Mouse (Mus musculus): Measurements from ENCODE around the gene 6330409D20Rik. TPM values are rescaled to one million over a fixed set of nuclear protein-coding genes. Genes with fewer than 3 reads are reported as not detected.

The 6330409D20Rik gene
- polyA plus RNA-seq, 1 experiment from 2014 or later: 0.33 TPM

- no peaks in the 10 kb centered on the region for H3K9me3 ChIP-seq (ENCODE audit: control insufficient read depth, low read length)
- no peak overlapping the region for H3K27ac ChIP-seq (replicated peaks; ENCODE audit: low read depth, low read length)
- DNase-seq (ENCODE audit: low spot score) (no peak), ATAC-seq (ENCODE audit: low read depth) (no peak)
- 85% methylated on average over 14 of the region's 14 CpGs for WGBS
- no peak overlapping the region for H3K9ac ChIP-seq (ENCODE audit: low read depth, low read length)
- H3K4me2 ChIP-seq (ENCODE audit: low read depth, low read length): no peak overlapping the region
- no peaks in the 10 kb centered on the region for H3K4me1 ChIP-seq (ENCODE audit: control insufficient read depth, insufficient read depth, low read length)
- H3K27me3 ChIP-seq (replicated peaks; ENCODE audit: control insufficient read depth, insufficient read depth, low read length): no peaks in the 10 kb centered on the region
- H3K36me3 ChIP-seq (ENCODE audit: control insufficient read depth, insufficient read depth, low read length): peaks cover 27% of the 10 kb centered on the region
- no peak overlapping the region for H3K4me3 ChIP-seq (ENCODE audit: low read depth, low read length)
Observed at GRCm38 (mm10) chr2:32761361-32761760, 20.5 kb upstream of the 6330409D20Rik start.

- Histone ChIP-seq H3K36me3 (ENCODE audit: control insufficient read depth, insufficient read depth, low read length) (peaks cover 36% of the 10 kb centered on the region), H3K4me2 (ENCODE audit: low read depth, low read length) (no peak overlapping the region), H3K27ac (replicated peaks; ENCODE audit: low read depth, low read length) (no peak overlapping the region), H3K9ac (ENCODE audit: low read depth, low read length) (no peak overlapping the region), H3K4me1 (ENCODE audit: control insufficient read depth, insufficient read depth, low read length) (no peaks in the 10 kb centered on the region), H3K9me3 (ENCODE audit: control insufficient read depth, low read length) (no peaks in the 10 kb centered on the region), H3K27me3 (replicated peaks; ENCODE audit: control insufficient read depth, insufficient read depth, low read length) (no peaks in the 10 kb centered on the region), H3K4me3 (ENCODE audit: low read depth, low read length) (no peak overlapping the region)
- 92% methylated on average over 2 of the region's 2 CpGs for WGBS
- no peak for ATAC-seq (ENCODE audit: low read depth)
- no peak for DNase-seq (ENCODE audit: low spot score)
Observed at GRCm38 (mm10) chr2:32759001-32759400, 18.2 kb upstream of the 6330409D20Rik start.

GRCm38 (mm10) chr2:32758503-32758902 is 17.7 kb upstream of the 6330409D20Rik start:
- ATAC-seq (ENCODE audit: low read depth): no peak
- 70% methylated on average over 8 of the region's 8 CpGs for WGBS
- no peak overlapping the region; the same call in 1 of the 2 replicates for H3K4me2 ChIP-seq (ENCODE audit: low read depth, low read length)
- H3K4me1 ChIP-seq (ENCODE audit: control insufficient read depth, insufficient read depth, low read length): no peaks in the 10 kb centered on the region
- DNase-seq (ENCODE audit: low spot score): no peak
- H3K9me3 ChIP-seq (ENCODE audit: control insufficient read depth, low read length): no peaks in the 10 kb centered on the region
- H3K27ac ChIP-seq (replicated peaks; ENCODE audit: low read depth, low read length): no peak overlapping the region
- H3K36me3 ChIP-seq (ENCODE audit: control insufficient read depth, insufficient read depth, low read length): peaks cover 38% of the 10 kb centered on the region
- H3K4me3 ChIP-seq (ENCODE audit: low read depth, low read length): no peak overlapping the region
- no peaks in the 10 kb centered on the region for H3K27me3 ChIP-seq (replicated peaks; ENCODE audit: control insufficient read depth, insufficient read depth, low read length)
- H3K9ac ChIP-seq (ENCODE audit: low read depth, low read length): no peak overlapping the region

- Histone ChIP-seq H3K36me3 (ENCODE audit: control insufficient read depth, insufficient read depth, low read length) (peaks cover 43% of the 10 kb centered on the region), H3K27me3 (replicated peaks; ENCODE audit: control insufficient read depth, insufficient read depth, low read length) (no peaks in the 10 kb centered on the region), H3K9ac (ENCODE audit: low read depth, low read length) (peak within 1 kb of the TSS; percentile 90), H3K4me3 (ENCODE audit: low read depth, low read length) (peak within 1 kb of the TSS; percentile 81), H3K27ac (replicated peaks; ENCODE audit: low read depth, low read length) (peak within 1 kb of the TSS; percentile 92), H3K4me2 (ENCODE audit: low read depth, low read length) (peak within 1 kb of the TSS; percentile 56), H3K9me3 (ENCODE audit: control insufficient read depth, low read length) (no peaks in the 10 kb centered on the region), H3K4me1 (ENCODE audit: control insufficient read depth, insufficient read depth, low read length) (no peaks in the 10 kb centered on the region)
- DNase-seq (ENCODE audit: low spot score) (peak; percentile 99), ATAC-seq (ENCODE audit: low read depth) (peak; percentile 96)
- under 1% methylated on average over 42 of the region's 66 CpGs for WGBS
Observed at GRCm38 (mm10) chr2:32757056-32757845, 16.4 kb upstream of the 6330409D20Rik start, which contains the start of gene Tor2a. Gene Tor2a (plus strand): TSS chr2:32757234.

- no peak for DNase-seq (ENCODE audit: low spot score)
- peak overlapping the region; percentile 56 for H3K4me2 ChIP-seq (ENCODE audit: low read depth, low read length)
- H3K36me3 ChIP-seq (ENCODE audit: control insufficient read depth, insufficient read depth, low read length): peaks cover 37% of the 10 kb centered on the region
- H3K27ac ChIP-seq (replicated peaks; ENCODE audit: low read depth, low read length): peak overlapping the region; percentile 92; the same call in 1 of the 2 replicates
- peak; percentile 11; the same call in 1 of the 2 replicates for ATAC-seq (ENCODE audit: low read depth)
- H3K4me3 ChIP-seq (ENCODE audit: low read depth, low read length): peak overlapping the region; percentile 81; the same call in 1 of the 2 replicates
- WGBS: 22% methylated on average over 5 of the region's 6 CpGs
- peak overlapping the region; percentile 90; the same call in 1 of the 2 replicates for H3K9ac ChIP-seq (ENCODE audit: low read depth, low read length)
- H3K9me3 ChIP-seq (ENCODE audit: control insufficient read depth, low read length): no peaks in the 10 kb centered on the region
- no peaks in the 10 kb centered on the region for H3K27me3 ChIP-seq (replicated peaks; ENCODE audit: control insufficient read depth, insufficient read depth, low read length)
- no peaks in the 10 kb centered on the region for H3K4me1 ChIP-seq (ENCODE audit: control insufficient read depth, insufficient read depth, low read length)
Observed at GRCm38 (mm10) chr2:32756674-32757055, 15.8 kb upstream of the 6330409D20Rik start.

- Histone ChIP-seq H3K4me2 (ENCODE audit: low read depth, low read length) (peak overlapping the region; percentile 52), H3K27me3 (replicated peaks; ENCODE audit: control insufficient read depth, insufficient read depth, low read length) (no peaks in the 10 kb centered on the region), H3K4me3 (ENCODE audit: low read depth, low read length) (no peak overlapping the region), H3K9me3 (ENCODE audit: control insufficient read depth, low read length) (no peaks in the 10 kb centered on the region), H3K27ac (replicated peaks; ENCODE audit: low read depth, low read length) (no peak overlapping the region), H3K4me1 (ENCODE audit: control insufficient read depth, insufficient read depth, low read length) (no peaks in the 10 kb centered on the region), H3K9ac (ENCODE audit: low read depth, low read length) (no peak overlapping the region), H3K36me3 (ENCODE audit: control insufficient read depth, insufficient read depth, low read length) (peaks cover 46% of the 10 kb centered on the region)
- 80% methylated on average over 10 of the region's 10 CpGs for WGBS
- DNase-seq (ENCODE audit: low spot score) (no peak), ATAC-seq (ENCODE audit: low read depth) (no peak)
Observed at GRCm38 (mm10) chr2:32752181-32752580, 11.4 kb upstream of the 6330409D20Rik start.

GRCm38 (mm10) chr2:32751665-32752033 is 10.8 kb upstream of the 6330409D20Rik start:
- Histone ChIP-seq H3K9ac (ENCODE audit: low read depth, low read length) (peak overlapping the region; percentile 48), H3K36me3 (ENCODE audit: control insufficient read depth, insufficient read depth, low read length) (peaks cover 51% of the 10 kb centered on the region), H3K4me3 (ENCODE audit: low read depth, low read length) (peak overlapping the region; percentile 29), H3K4me2 (ENCODE audit: low read depth, low read length) (peak overlapping the region; percentile 52), H3K9me3 (ENCODE audit: control insufficient read depth, low read length) (no peaks in the 10 kb centered on the region), H3K27ac (replicated peaks; ENCODE audit: low read depth, low read length) (no peak overlapping the region; the same call in 1 of the 2 replicates), H3K27me3 (replicated peaks; ENCODE audit: control insufficient read depth, insufficient read depth, low read length) (no peaks in the 10 kb centered on the region), H3K4me1 (ENCODE audit: control insufficient read depth, insufficient read depth, low read length) (no peaks in the 10 kb centered on the region)
- 26% methylated on average over 8 of the region's 10 CpGs for WGBS
- no peak for DNase-seq (ENCODE audit: low spot score)
- ATAC-seq (ENCODE audit: low read depth): 0 out of 2 replicates have a peak, but pooled peaks have one; percentile 1

- Histone ChIP-seq H3K9ac (ENCODE audit: low read depth, low read length) (peak overlapping the region; percentile 48), H3K4me3 (ENCODE audit: low read depth, low read length) (peak overlapping the region; percentile 29), H3K36me3 (ENCODE audit: control insufficient read depth, insufficient read depth, low read length) (peaks cover 57% of the 10 kb centered on the region), H3K4me1 (ENCODE audit: control insufficient read depth, insufficient read depth, low read length) (no peaks in the 10 kb centered on the region), H3K9me3 (ENCODE audit: control insufficient read depth, low read length) (no peaks in the 10 kb centered on the region), H3K4me2 (ENCODE audit: low read depth, low read length) (peak overlapping the region; percentile 52), H3K27ac (replicated peaks; ENCODE audit: low read depth, low read length) (no peak overlapping the region; the same call in 1 of the 2 replicates), H3K27me3 (replicated peaks; ENCODE audit: control insufficient read depth, insufficient read depth, low read length) (no peaks in the 10 kb centered on the region)
- peak; percentile 78 for DNase-seq (ENCODE audit: low spot score)
- WGBS: 11% methylated on average over 31 of the region's 31 CpGs
- peak; percentile 92 for ATAC-seq (ENCODE audit: low read depth)
Observed at GRCm38 (mm10) chr2:32750887-32751664, 10.3 kb upstream of the 6330409D20Rik start.

Data from embryonic facial prominence, embryonic 14.5 days (tissue).